In genomic region chr8:80879426-80880195, GRCm38 (mm10) we compare ENCODE assay signal across 8 mouse cellular contexts. TPM values are rescaled to one million over a fixed set of nuclear protein-coding genes. Genes with fewer than 3 reads are reported as not detected.
DNase-seq lines count a peak whose midpoint lies in the region; ATAC-seq and TF ChIP-seq lines count a peak whose summit lies in the region.

No protein-coding gene starts in this region.

- H3K9ac ChIP-seq in embryonic facial prominence, embryonic 14.5 days (ENCODE audit: low read depth, low read length) = peak overlapping the region; percentile 92
- H3K9ac ChIP-seq in heart, embryonic 12.5 days = peak overlapping the region; percentile 90
- H3K9ac ChIP-seq in kidney, embryonic 16.5 days (replicated peaks; ENCODE audit: low read length) = peak overlapping the region; percentile 89

- DNase-seq in adrenal gland, postnatal 25 days = peak; percentile 80
- DNase-seq in embryonic facial prominence, embryonic 14.5 days (ENCODE audit: low spot score) = peak; percentile 86
- DNase-seq in lung, adult 2 months = peak; percentile 76
- DNase-seq in urinary bladder, adult 2 months (ENCODE audit: low spot score) = peak; percentile 64

- peaks cover 4% of the 10 kb centered on the region for H3K79me3 ChIP-seq in C2C12 (ENCODE audit: low read depth)

- no peak for TF ChIP-seq CTCF in C2C12 (IDR thresholded peaks at IDR 0.05; ENCODE audit: control insufficient read depth, insufficient read depth, insufficient read length)
- no peak for TF ChIP-seq CTCF in lung, adult 2 months (IDR thresholded peaks at IDR 0.05; ENCODE audit: insufficient read depth, low read length)
- no peak for TF ChIP-seq CTCF in olfactory bulb, adult 2 months (IDR thresholded peaks at IDR 0.05; ENCODE audit: insufficient read depth, low read depth, low read length)

- no peaks in the 10 kb centered on the region for H3K27me3 ChIP-seq in C2C12 (ENCODE audit: control insufficient read depth, insufficient read depth, insufficient read length)
- H3K27me3 ChIP-seq in embryonic facial prominence, embryonic 14.5 days (replicated peaks; ENCODE audit: control insufficient read depth, insufficient read depth, low read length) = no peaks in the 10 kb centered on the region
- no peaks in the 10 kb centered on the region for H3K27me3 ChIP-seq in heart, embryonic 12.5 days (replicated peaks)
- no peaks in the 10 kb centered on the region for H3K27me3 ChIP-seq in kidney, embryonic 16.5 days (ENCODE audit: insufficient read depth, low read length)

- ATAC-seq in embryonic facial prominence, embryonic 14.5 days (ENCODE audit: low read depth) = peak; percentile 56
- peak; percentile 56 for ATAC-seq in heart, embryonic 12.5 days (ENCODE audit: insufficient number of reproducible peaks, low FRiP score)
- ATAC-seq in kidney, embryonic 16.5 days (ENCODE audit: low FRiP score, low TSS enrichment) = peak; percentile 76

- peak overlapping the region; percentile 92 for H3ac ChIP-seq in C2C12 (ENCODE audit: control insufficient read depth, insufficient read length, low read depth)

- peak overlapping the region; percentile 48 for H3K4me3 ChIP-seq in C2C12 (ENCODE audit: insufficient read depth, poor library complexity, severe bottlenecking)
- H3K4me3 ChIP-seq in embryonic facial prominence, embryonic 14.5 days (ENCODE audit: low read depth, low read length) = peak overlapping the region; percentile 93
- H3K4me3 ChIP-seq in heart, embryonic 12.5 days = peak overlapping the region; percentile 83
- peak overlapping the region; percentile 90 for H3K4me3 ChIP-seq in kidney, embryonic 16.5 days (ENCODE audit: low read length)
- peak overlapping the region; percentile 86 for H3K4me3 ChIP-seq in lung, adult 2 months (replicated peaks; ENCODE audit: extremely low read depth, low read depth, low read length)
- peak overlapping the region; percentile 68 for H3K4me3 ChIP-seq in olfactory bulb, adult 2 months (ENCODE audit: insufficient read depth, low read depth, low read length)

- peak overlapping the region; percentile 99 for H3K27ac ChIP-seq in embryonic facial prominence, embryonic 14.5 days (replicated peaks; ENCODE audit: low read depth, low read length)
- peak overlapping the region; percentile 98 for H3K27ac ChIP-seq in heart, embryonic 12.5 days (ENCODE audit: poor library complexity, severe bottlenecking)
- H3K27ac ChIP-seq in kidney, embryonic 16.5 days (ENCODE audit: low read length) = peak overlapping the region; percentile 99
- H3K27ac ChIP-seq in olfactory bulb, adult 2 months (ENCODE audit: insufficient read depth, low read depth, low read length) = peak overlapping the region; percentile 0; the same call in 1 of the 2 replicates

- H3K79me2 ChIP-seq in C2C12 (ENCODE audit: control insufficient read depth, insufficient read depth) = no peaks in the 10 kb centered on the region

- H3K9me3 ChIP-seq in embryonic facial prominence, embryonic 14.5 days (ENCODE audit: control insufficient read depth, low read length) = no peaks in the 10 kb centered on the region
- no peaks in the 10 kb centered on the region for H3K9me3 ChIP-seq in heart, embryonic 12.5 days (replicated peaks)
- peaks cover 1% of the 10 kb centered on the region; the same call in 1 of the 2 replicates for H3K9me3 ChIP-seq in kidney, embryonic 16.5 days (ENCODE audit: low read length)

- peak; percentile 27; the same call in 1 of the 2 replicates for TF ChIP-seq POLR2A in lung, adult 2 months (IDR thresholded peaks at IDR 0.05; ENCODE audit: borderline replicate concordance, extremely low read depth, low read depth, low read length)
- no peak for TF ChIP-seq POLR2A in olfactory bulb, adult 2 months (IDR thresholded peaks at IDR 0.05; ENCODE audit: insufficient read depth, low read depth, low read length)

- 0 out of 2 replicates have a peak, but pooled peaks cover 3% of the 10 kb centered on the region for H3K4me1 ChIP-seq in embryonic facial prominence, embryonic 14.5 days (ENCODE audit: control insufficient read depth, insufficient read depth, low read length)
- peaks cover 15% of the 10 kb centered on the region for H3K4me1 ChIP-seq in heart, embryonic 12.5 days (replicated peaks)
- peaks cover 26% of the 10 kb centered on the region for H3K4me1 ChIP-seq in kidney, embryonic 16.5 days (ENCODE audit: insufficient read depth, low read length)
- peaks cover 14% of the 10 kb centered on the region for H3K4me1 ChIP-seq in lung, adult 2 months (ENCODE audit: control insufficient read depth, insufficient read depth, low read length)
- peaks cover 8% of the 10 kb centered on the region; the same call in 1 of the 2 replicates for H3K4me1 ChIP-seq in olfactory bulb, adult 2 months (ENCODE audit: control insufficient read depth, insufficient read depth, low read length)

- peak overlapping the region; percentile 79 for H3K4me2 ChIP-seq in embryonic facial prominence, embryonic 14.5 days (ENCODE audit: low read depth, low read length)
- H3K4me2 ChIP-seq in heart, embryonic 12.5 days = peak overlapping the region; percentile 79
- H3K4me2 ChIP-seq in kidney, embryonic 16.5 days (replicated peaks; ENCODE audit: low read depth, low read length) = peak overlapping the region; percentile 59

- WGBS in embryonic facial prominence, embryonic 14.5 days = under 1% methylated on average over 49 of the region's 90 CpGs
- under 1% methylated on average over 90 of the region's 90 CpGs for WGBS in heart, embryonic 12.5 days
- WGBS in kidney, embryonic 16.5 days = under 1% methylated on average over 87 of the region's 90 CpGs
- WGBS in lung, adult 2 months = under 1% methylated on average over 90 of the region's 90 CpGs
- under 1% methylated on average over 90 of the region's 90 CpGs for WGBS in olfactory bulb, adult 2 months

- no peaks in the 10 kb centered on the region for H3K36me3 ChIP-seq in C2C12 (ENCODE audit: control insufficient read depth, insufficient read depth)
- no peaks in the 10 kb centered on the region for H3K36me3 ChIP-seq in embryonic facial prominence, embryonic 14.5 days (ENCODE audit: control insufficient read depth, insufficient read depth, low read length)
- H3K36me3 ChIP-seq in heart, embryonic 12.5 days = no peaks in the 10 kb centered on the region
- no peaks in the 10 kb centered on the region for H3K36me3 ChIP-seq in kidney, embryonic 16.5 days (ENCODE audit: insufficient read depth, low read length)

TF ChIP-seq in C2C12, 6 proteins besides CTCF, POLR2A, EP300 and RAD21:
- TF ChIP-seq MAX (IDR thresholded peaks at IDR 0.05) (no peak), USF1 (IDR thresholded peaks at IDR 0.05; ENCODE audit: low read depth) (no peak), MYOG (IDR thresholded peaks at IDR 0.05; ENCODE audit: control insufficient read depth, extremely low read depth, insufficient read length) (no peak), FOSL1 (IDR thresholded peaks at IDR 0.05; ENCODE audit: insufficient read depth, low read length, poor library complexity, severe bottlenecking) (no peak), CEBPB (IDR thresholded peaks at IDR 0.05; ENCODE audit: low read depth) (no peak), MYOD1 (IDR thresholded peaks at IDR 0.05; ENCODE audit: control insufficient read depth, insufficient read length, low read depth) (no peak)

RNA-seq across cellular contexts. Expression of gene Gab1, which starts 0.7 kb away (rescaled TPM):
- 2.0 TPM for polyA plus RNA-seq in C2C12 (2012; fragmentation: generic; extraction: Trizol)
- total RNA-seq in adrenal gland, postnatal 25 days (2021) = 15.4 and 24.9 TPM in 2 replicates
- polyA plus RNA-seq in embryonic facial prominence, embryonic 14.5 days (2014; fragmentation: Nextera tagmentation; extraction: Ambion mirVana) = 30.3 and 34.8 TPM in 2 replicates
- polyA plus RNA-seq in heart, embryonic 12.5 days (2016; fragmentation: Nextera tagmentation; extraction: Ambion mirVana) = 42.5 and 44.8 TPM in 2 replicates
- polyA plus RNA-seq in kidney, embryonic 16.5 days (2015; fragmentation: Nextera tagmentation; extraction: Ambion mirVana) = 14.7 and 15.6 TPM in 2 replicates
- polyA plus RNA-seq in lung, adult 2 months (2012; rRNA removed) = 36.2 and 49.5 TPM in 2 replicates
- not detected in 2 replicates for polyA plus RNA-seq in olfactory bulb, adult 2 months (2012; ENCODE audit: insufficient read depth, insufficient read length, low replicate concordance, missing spikeins)
- 23.9 and 28.0 TPM in 2 replicates for polyA plus RNA-seq in urinary bladder, adult 2 months (2012; rRNA removed)

Comparison
In these comparisons a context has a peak if more than half of its experiments do, and no peak if none do; other contexts are left out.
1. Peak in every context shown above with its lines: DNase-seq, ATAC-seq, H3K4me3 ChIP-seq and H3K27ac ChIP-seq.
2. H3K27ac ChIP-seq: peak in every context shown above with its lines; median percentile 99 in embryonic facial prominence, embryonic 14.5 days; 99 in kidney, embryonic 16.5 days; 98 in heart, embryonic 12.5 days; 0 in olfactory bulb, adult 2 months.